Mouse (Mus musculus): ENCODE data around the gene Morc2a. TPM values are rescaled to one million over a fixed set of nuclear protein-coding genes. Genes with fewer than 3 reads are reported as not detected.

Gene Morc2a
- polyA plus RNA-seq, 1 experiment from 2014 or later, result 27.9 TPM

GRCm38 (mm10) chr11:3714486-3714885 is 65.5 kb downstream of the Morc2a start:
- Histone ChIP-seq H3K9me3 (replicated peaks) (no peaks in the 10 kb centered on the region), H3K36me3 (no peaks in the 10 kb centered on the region), H3K27ac (replicated peaks) (no peak overlapping the region), H3K4me2 (replicated peaks) (no peak overlapping the region), H3K9ac (no peak overlapping the region), H3K4me3 (replicated peaks) (no peak overlapping the region), H3K27me3 (no peaks in the 10 kb centered on the region), H3K4me1 (peaks cover 3% of the 10 kb centered on the region; the same call in 1 of the 2 replicates)
- 37% methylated on average over 15 of the region's 15 CpGs for WGBS
- no peak for ATAC-seq (ENCODE audit: insufficient number of reproducible peaks, low FRiP score, low TSS enrichment, low read depth)

GRCm38 (mm10) chr11:3716662-3717061 is 67.7 kb downstream of the Morc2a start:
- no peaks in the 10 kb centered on the region for H3K9me3 ChIP-seq (replicated peaks)
- H3K27ac ChIP-seq (replicated peaks), result no peak overlapping the region
- H3K9ac ChIP-seq, result no peak overlapping the region
- ATAC-seq (ENCODE audit: insufficient number of reproducible peaks, low FRiP score, low TSS enrichment, low read depth), result no peak
- H3K27me3 ChIP-seq, result no peaks in the 10 kb centered on the region
- peaks cover 3% of the 10 kb centered on the region; the same call in 1 of the 2 replicates for H3K4me1 ChIP-seq
- no peak overlapping the region for H3K4me2 ChIP-seq (replicated peaks)
- WGBS, result 49% methylated on average over 6 of the region's 6 CpGs
- H3K4me3 ChIP-seq (replicated peaks), result no peak overlapping the region
- H3K36me3 ChIP-seq, result no peaks in the 10 kb centered on the region

DNA sequence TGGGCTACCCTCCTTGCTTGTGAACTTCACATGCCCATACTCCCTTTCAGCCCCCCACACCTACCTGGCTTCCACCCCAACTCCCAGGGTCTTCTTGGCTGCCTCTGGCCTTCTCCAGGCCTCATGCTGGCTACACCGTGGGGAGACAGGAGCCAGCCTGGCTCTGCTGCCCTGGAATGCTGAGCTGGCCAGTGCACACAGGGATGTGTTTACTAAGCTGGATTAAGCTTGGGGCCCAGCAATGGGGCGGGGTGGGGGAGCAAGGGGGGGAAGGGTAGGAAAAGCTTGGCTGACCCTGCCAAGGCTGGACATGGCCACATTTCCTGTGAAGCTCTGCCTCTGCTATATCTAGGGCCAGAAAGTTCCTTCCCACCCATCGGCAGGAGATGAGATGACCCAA is 73.0 kb downstream of the Morc2a start:
- H3K9ac ChIP-seq, result no peak overlapping the region
- H3K27me3 ChIP-seq, result no peaks in the 10 kb centered on the region
- H3K27ac ChIP-seq (replicated peaks), result no peak overlapping the region
- H3K4me1 ChIP-seq, result peaks cover 4% of the 10 kb centered on the region; the same call in 1 of the 2 replicates
- no peak for ATAC-seq (ENCODE audit: insufficient number of reproducible peaks, low FRiP score, low TSS enrichment, low read depth)
- H3K9me3 ChIP-seq (replicated peaks), result no peaks in the 10 kb centered on the region
- H3K4me2 ChIP-seq (replicated peaks), result no peak overlapping the region
- 50% methylated on average over 3 of the region's 3 CpGs for WGBS
- no peaks in the 10 kb centered on the region for H3K36me3 ChIP-seq
- H3K4me3 ChIP-seq (replicated peaks), result no peak overlapping the region

- Histone ChIP-seq H3K4me3 (replicated peaks) (no peak overlapping the region), H3K27ac (replicated peaks) (no peak overlapping the region), H3K4me2 (replicated peaks) (no peak overlapping the region), H3K27me3 (no peaks in the 10 kb centered on the region), H3K9me3 (replicated peaks) (no peaks in the 10 kb centered on the region), H3K4me1 (0 out of 2 replicates have a peak, but pooled peaks cover 4% of the 10 kb centered on the region), H3K9ac (no peak overlapping the region), H3K36me3 (no peaks in the 10 kb centered on the region)
- no peak for ATAC-seq (ENCODE audit: insufficient number of reproducible peaks, low FRiP score, low TSS enrichment, low read depth)
- WGBS, result 49% methylated on average over 3 of the region's 3 CpGs
Measured at GRCm38 (mm10) chr11:3722861-3723260, 73.9 kb downstream of the Morc2a start.

DNA sequence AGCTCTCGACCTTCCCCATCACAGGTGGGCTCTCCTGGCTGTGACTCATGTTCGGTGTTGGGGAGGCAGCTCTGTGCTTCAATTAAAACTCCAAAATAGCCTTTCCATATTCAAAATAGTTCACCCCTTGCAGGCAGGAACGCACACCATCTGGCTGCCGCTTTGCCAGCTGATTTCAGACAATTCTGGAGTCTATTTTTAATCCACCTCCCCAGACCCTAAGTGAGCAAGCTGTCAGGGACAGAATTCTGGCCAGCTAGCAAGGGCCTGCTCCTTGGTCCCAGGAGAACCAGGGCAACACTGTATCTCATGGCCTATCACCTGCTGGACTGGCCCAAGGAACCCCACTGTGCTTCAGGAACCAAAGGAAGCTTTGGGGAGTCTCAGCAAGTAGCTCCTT is 74.9 kb downstream of the Morc2a start:
- no peaks in the 10 kb centered on the region for H3K27me3 ChIP-seq
- no peak overlapping the region for H3K4me3 ChIP-seq (replicated peaks)
- H3K9me3 ChIP-seq (replicated peaks), result no peaks in the 10 kb centered on the region
- 0 out of 2 replicates have a peak, but pooled peaks cover 4% of the 10 kb centered on the region for H3K4me1 ChIP-seq
- H3K36me3 ChIP-seq, result no peaks in the 10 kb centered on the region
- no peak for ATAC-seq (ENCODE audit: insufficient number of reproducible peaks, low FRiP score, low TSS enrichment, low read depth)
- H3K27ac ChIP-seq (replicated peaks), result no peak overlapping the region
- H3K9ac ChIP-seq, result no peak overlapping the region
- no peak overlapping the region for H3K4me2 ChIP-seq (replicated peaks)
- 60% methylated on average over 4 of the region's 4 CpGs for WGBS

- H3K27ac ChIP-seq (replicated peaks), result no peak overlapping the region
- H3K9ac ChIP-seq, result no peak overlapping the region
- H3K27me3 ChIP-seq, result no peaks in the 10 kb centered on the region
- H3K9me3 ChIP-seq (replicated peaks), result no peaks in the 10 kb centered on the region
- H3K4me1 ChIP-seq, result 0 out of 2 replicates have a peak, but pooled peaks cover 4% of the 10 kb centered on the region
- H3K4me2 ChIP-seq (replicated peaks), result no peak overlapping the region
- WGBS, result 62% methylated on average over 5 of the region's 5 CpGs
- no peaks in the 10 kb centered on the region for H3K36me3 ChIP-seq
- no peak for ATAC-seq (ENCODE audit: insufficient number of reproducible peaks, low FRiP score, low TSS enrichment, low read depth)
- H3K4me3 ChIP-seq (replicated peaks), result no peak overlapping the region
Measured at GRCm38 (mm10) chr11:3724726-3725125, 75.7 kb downstream of the Morc2a start.

GRCm38 (mm10) chr11:3725331-3726054 is 76.5 kb downstream of the Morc2a start:
- 0 out of 2 replicates have a peak, but pooled peaks cover 4% of the 10 kb centered on the region for H3K4me1 ChIP-seq
- no peak overlapping the region for H3K9ac ChIP-seq
- H3K4me2 ChIP-seq (replicated peaks), result no peak overlapping the region
- H3K4me3 ChIP-seq (replicated peaks), result no peak overlapping the region
- no peaks in the 10 kb centered on the region for H3K27me3 ChIP-seq
- no peak overlapping the region for H3K27ac ChIP-seq (replicated peaks)
- ATAC-seq (ENCODE audit: insufficient number of reproducible peaks, low FRiP score, low TSS enrichment, low read depth), result no peak
- 54% methylated on average over 10 of the region's 10 CpGs for WGBS
- no peaks in the 10 kb centered on the region for H3K36me3 ChIP-seq
- H3K9me3 ChIP-seq (replicated peaks), result no peaks in the 10 kb centered on the region

- Histone ChIP-seq H3K36me3 (no peaks in the 10 kb centered on the region), H3K4me3 (replicated peaks) (no peak overlapping the region), H3K27ac (replicated peaks) (no peak overlapping the region), H3K4me1 (no peaks in the 10 kb centered on the region), H3K27me3 (no peaks in the 10 kb centered on the region), H3K9me3 (replicated peaks) (no peaks in the 10 kb centered on the region), H3K4me2 (replicated peaks) (no peak overlapping the region), H3K9ac (no peak overlapping the region)
- WGBS, result 56% methylated on average over 9 of the region's 9 CpGs
- no peak for ATAC-seq (ENCODE audit: insufficient number of reproducible peaks, low FRiP score, low TSS enrichment, low read depth)
Measured at GRCm38 (mm10) chr11:3727438-3728105, 78.6 kb downstream of the Morc2a start.

DNA sequence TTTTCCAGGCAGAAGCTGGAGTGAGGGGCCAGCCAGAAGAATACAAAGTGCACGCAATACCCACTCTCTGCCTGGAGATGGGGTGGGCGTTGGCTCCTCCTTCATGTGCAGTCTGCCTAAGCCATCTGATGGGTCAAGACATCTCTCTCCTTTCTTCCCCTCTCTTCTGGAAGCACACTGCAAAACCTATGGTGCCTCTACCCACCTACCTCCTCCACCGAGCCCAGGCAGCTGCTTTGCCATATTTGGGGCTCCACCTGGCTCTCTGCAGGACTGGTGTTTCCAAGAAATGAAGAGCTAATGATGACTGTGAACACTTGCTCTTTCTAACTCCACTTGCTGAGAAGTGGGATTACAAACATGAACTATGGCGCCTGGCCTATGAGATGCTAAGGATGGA is 82.5 kb downstream of the Morc2a start:
- no peaks in the 10 kb centered on the region for H3K27me3 ChIP-seq
- 76% methylated on average over 4 of the region's 4 CpGs for WGBS
- H3K4me3 ChIP-seq (replicated peaks), result no peak overlapping the region
- H3K4me1 ChIP-seq, result no peaks in the 10 kb centered on the region
- no peaks in the 10 kb centered on the region for H3K36me3 ChIP-seq
- no peak overlapping the region for H3K4me2 ChIP-seq (replicated peaks)
- H3K27ac ChIP-seq (replicated peaks), result no peak overlapping the region
- no peak for ATAC-seq (ENCODE audit: insufficient number of reproducible peaks, low FRiP score, low TSS enrichment, low read depth)
- H3K9me3 ChIP-seq (replicated peaks), result no peaks in the 10 kb centered on the region
- no peak overlapping the region for H3K9ac ChIP-seq

GRCm38 (mm10) chr11:3733933-3734636 is 85.1 kb downstream of the Morc2a start:
- Histone ChIP-seq H3K27ac (replicated peaks) (no peak overlapping the region), H3K4me3 (replicated peaks) (no peak overlapping the region), H3K9me3 (replicated peaks) (no peaks in the 10 kb centered on the region), H3K9ac (no peak overlapping the region), H3K4me2 (replicated peaks) (no peak overlapping the region), H3K4me1 (no peaks in the 10 kb centered on the region), H3K27me3 (no peaks in the 10 kb centered on the region), H3K36me3 (no peaks in the 10 kb centered on the region)
- WGBS, result 71% methylated on average over 14 of the region's 14 CpGs
- ATAC-seq (ENCODE audit: insufficient number of reproducible peaks, low FRiP score, low TSS enrichment, low read depth), result no peak

GRCm38 (mm10) chr11:3735715-3736114 is 86.7 kb downstream of the Morc2a start:
- Histone ChIP-seq H3K9me3 (replicated peaks) (no peaks in the 10 kb centered on the region), H3K36me3 (no peaks in the 10 kb centered on the region), H3K4me2 (replicated peaks) (no peak overlapping the region), H3K27me3 (no peaks in the 10 kb centered on the region), H3K4me1 (no peaks in the 10 kb centered on the region), H3K4me3 (replicated peaks) (no peak overlapping the region), H3K9ac (no peak overlapping the region), H3K27ac (replicated peaks) (no peak overlapping the region)
- 81% methylated on average over 11 of the region's 11 CpGs for WGBS
- no peak for ATAC-seq (ENCODE audit: insufficient number of reproducible peaks, low FRiP score, low TSS enrichment, low read depth)

All from embryonic facial prominence, embryonic 15.5 days (tissue).